In the genomic region with DNA sequence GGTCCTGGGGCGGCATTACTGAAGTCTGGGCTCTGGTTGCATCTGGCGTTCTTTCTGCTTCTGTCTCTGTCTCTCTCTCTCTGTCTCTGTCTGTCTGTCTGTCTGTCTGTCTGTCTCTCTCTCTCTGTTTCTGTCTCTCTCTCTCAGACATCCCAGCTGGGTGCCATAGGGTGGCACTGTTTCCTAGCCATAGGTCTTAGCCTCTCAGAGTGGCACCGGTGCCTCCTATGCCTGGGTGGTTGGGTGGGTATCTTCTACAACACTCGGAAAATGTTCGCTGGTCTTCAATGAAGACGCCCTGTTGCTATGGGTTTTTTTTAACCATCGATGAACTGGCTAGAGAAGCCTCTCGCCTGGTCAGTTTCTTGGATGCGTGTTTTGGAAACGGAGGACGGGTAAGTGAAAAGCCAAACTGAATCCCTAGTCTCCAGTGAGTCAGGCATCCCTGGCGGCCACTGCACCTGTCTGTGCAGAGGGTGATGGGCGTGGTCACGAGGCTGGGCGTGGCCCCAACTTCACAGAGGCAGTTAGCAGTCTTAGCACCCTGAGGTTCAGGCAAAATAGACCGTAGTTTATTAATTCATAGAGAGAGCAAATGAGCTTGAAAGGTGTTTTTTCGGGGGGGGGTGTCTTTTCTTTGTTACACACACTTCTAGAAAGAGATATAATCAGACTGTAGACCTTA, we compare ENCODE assay signal across 10 mouse cellular contexts. TPM values are rescaled to one million over a fixed set of nuclear protein-coding genes. Genes with fewer than 3 reads are reported as not detected.
DNase-seq lines count a peak whose midpoint lies in the region; ATAC-seq lines count a peak whose summit lies in the region.
"Had no signal": no experiment of that assay in that cellular context is flagged by ENCODE, and none has a peak within 500 bp of the region (broad histone marks: within the 10 kb centered on the region; RNA-seq: fewer than 3 reads in every experiment).

No protein-coding gene starts in this region.

- H3K9ac ChIP-seq in midbrain, embryonic 14.5 days (replicated peaks; ENCODE audit: low read length), result no peak overlapping the region
- H3K9ac ChIP-seq in midbrain, embryonic 13.5 days (replicated peaks), result no peak overlapping the region

- H3K4me3 ChIP-seq in midbrain, embryonic 14.5 days (replicated peaks; ENCODE audit: low read depth, low read length), result no peak overlapping the region
- no peak overlapping the region for H3K4me3 ChIP-seq in midbrain, embryonic 13.5 days (replicated peaks)

- H3K4me2 ChIP-seq in midbrain, embryonic 14.5 days (ENCODE audit: low read length), result no peak overlapping the region
- no peak overlapping the region for H3K4me2 ChIP-seq in midbrain, embryonic 13.5 days (replicated peaks)

- ATAC-seq in midbrain, embryonic 14.5 days (ENCODE audit: low FRiP score, low TSS enrichment), result no peak
- ATAC-seq in midbrain, embryonic 13.5 days, result no peak
- ATAC-seq in activated CD4-positive, CD25-positive, alpha-beta regulatory T cell, adult 4 months, result no peak

- no peaks in the 10 kb centered on the region for H3K27me3 ChIP-seq in midbrain, embryonic 14.5 days (ENCODE audit: control insufficient read depth, insufficient read depth, low read length)
- H3K27me3 ChIP-seq in midbrain, embryonic 13.5 days, result peaks cover 25% of the 10 kb centered on the region

- intact Hi-C loops in heart, postnatal 14 days (cut with DNase I), result no loop called here

- no peaks in the 10 kb centered on the region for H3K36me3 ChIP-seq in midbrain, embryonic 14.5 days (ENCODE audit: control insufficient read depth, insufficient read depth, low read length)
- H3K36me3 ChIP-seq in midbrain, embryonic 13.5 days, result no peaks in the 10 kb centered on the region

- no peaks in the 10 kb centered on the region for H3K9me3 ChIP-seq in midbrain, embryonic 14.5 days (ENCODE audit: control insufficient read depth, low read length)
- no peaks in the 10 kb centered on the region for H3K9me3 ChIP-seq in midbrain, embryonic 13.5 days

- WGBS in midbrain, embryonic 14.5 days, result 15% methylated on average over 17 of the region's 17 CpGs
- 16% methylated on average over 17 of the region's 17 CpGs for WGBS in midbrain, embryonic 13.5 days

- H3K4me1 ChIP-seq in midbrain, embryonic 14.5 days (ENCODE audit: control insufficient read depth, insufficient read depth, low read length), result no peaks in the 10 kb centered on the region
- H3K4me1 ChIP-seq in midbrain, embryonic 13.5 days (replicated peaks), result no peaks in the 10 kb centered on the region

- peak; percentile 31 for DNase-seq in adrenal gland, postnatal 14 days
- DNase-seq in adrenal gland, adult (ENCODE audit: inconsistent age in 2 of 2, low spot score in 1 of 2), result no peak
- DNase-seq in midbrain, embryonic 14.5 days, result peak; percentile 38
- DNase-seq in kidney, postnatal 25 days, result peak; percentile 58 to 65
- peak; percentile 27 for DNase-seq in thymus, postnatal 0 days (ENCODE audit: low spot score)
- DNase-seq in heart, postnatal 14 days, result no peak

- H3K27ac ChIP-seq in midbrain, embryonic 14.5 days (replicated peaks; ENCODE audit: low read depth, low read length), result no peak overlapping the region
- no peak overlapping the region for H3K27ac ChIP-seq in midbrain, embryonic 13.5 days

RNA-seq across cellular contexts. Expression of a gene that starts 26.5 kb away (rescaled TPM):
- 23.2 and 24.1 TPM in 2 replicates for total RNA-seq in adrenal gland, postnatal 14 days (2021)
- polyA plus RNA-seq in midbrain, embryonic 14.5 days (2014; fragmentation: Nextera tagmentation; extraction: Ambion mirVana), result 14.0 and 14.1 TPM in 2 replicates
- polyA plus RNA-seq in midbrain, embryonic 13.5 days (2015; fragmentation: Nextera tagmentation; extraction: Ambion mirVana), result 12.7 and 13.9 TPM in 2 replicates
- 4.7 and 4.8 TPM in 2 replicates for polyA plus RNA-seq in thymus, postnatal 0 days (2015; fragmentation: Nextera tagmentation; extraction: Ambion mirVana)
- polyA plus RNA-seq in activated CD4-positive, CD25-positive, alpha-beta regulatory T cell, adult 4 months (2017; shearing (Covaris generic)), result 1 to 10 TPM; 6.2 to 6.9 TPM
- 10 to 100 TPM; 16.4 to 16.5 TPM for total RNA-seq in heart, postnatal 14 days (2021)

RNA-seq across cellular contexts. Expression of a gene that starts 32.5 kb away (rescaled TPM):
- 0.15 TPM in 1 of 2 replicates, not detected in the other for total RNA-seq in adrenal gland, postnatal 14 days (2021)
- polyA plus RNA-seq in midbrain, embryonic 14.5 days (2014; fragmentation: Nextera tagmentation; extraction: Ambion mirVana), result 39.6 and 44.0 TPM in 2 replicates
- 48.5 and 58.7 TPM in 2 replicates for polyA plus RNA-seq in midbrain, embryonic 13.5 days (2015; fragmentation: Nextera tagmentation; extraction: Ambion mirVana)
- 0.06 and 0.17 TPM in 2 replicates for polyA plus RNA-seq in thymus, postnatal 0 days (2015; fragmentation: Nextera tagmentation; extraction: Ambion mirVana)
- polyA plus RNA-seq in activated CD4-positive, CD25-positive, alpha-beta regulatory T cell, adult 4 months (2017; shearing (Covaris generic)), result not detected
- not detected for total RNA-seq in heart, postnatal 14 days (2021)
- total RNA-seq: neutrophil, adult 5-6 weeks had no signal
- polyA plus RNA-seq: C2C12 had no signal

RNA-seq across cellular contexts. Expression of a gene that starts 50.5 kb away (rescaled TPM):
- 9.6 and 11.2 TPM in 2 replicates for total RNA-seq in adrenal gland, postnatal 14 days (2021)
- polyA plus RNA-seq in midbrain, embryonic 14.5 days (2014; fragmentation: Nextera tagmentation; extraction: Ambion mirVana), result 10.8 and 12.8 TPM in 2 replicates
- 17.3 and 19.5 TPM in 2 replicates for polyA plus RNA-seq in midbrain, embryonic 13.5 days (2015; fragmentation: Nextera tagmentation; extraction: Ambion mirVana)
- polyA plus RNA-seq in thymus, postnatal 0 days (2015; fragmentation: Nextera tagmentation; extraction: Ambion mirVana), result 19.6 and 19.9 TPM in 2 replicates
- polyA plus RNA-seq in activated CD4-positive, CD25-positive, alpha-beta regulatory T cell, adult 4 months (2017; shearing (Covaris generic)), result 1 to 10 TPM; 7.1 to 7.5 TPM
- 1 to 10 TPM; 4.7 to 5.3 TPM for total RNA-seq in heart, postnatal 14 days (2021)

Comparison
In these comparisons a context has a peak if more than half of its experiments do, and no peak if none do; other contexts are left out.
1. DNase-seq: peak in adrenal gland, postnatal 14 days (single experiment), midbrain, embryonic 14.5 days (single experiment), kidney, postnatal 25 days (2 of 2) and thymus, postnatal 0 days (single experiment); none in adrenal gland, adult (0 of 2) and heart, postnatal 14 days (0 of 2).
2. RNA of a gene that starts 32.5 kb away (polyA plus RNA-seq): 48.5 to 58.7 TPM in midbrain, embryonic 13.5 days and 39.6 to 44.0 TPM in midbrain, embryonic 14.5 days; 0.06 to 0.17 TPM in thymus, postnatal 0 days and not detected in activated CD4-positive, CD25-positive, alpha-beta regulatory T cell, adult 4 months; every median in the first group is over 10 times any median in the second.